Mouse (Mus musculus) ES-Bruce4 (cell line): ENCODE results near the gene Map3k3.
"Not testable (repeated sequence)": the region's sequence is repeated elsewhere in the genome, so short reads cannot be mapped to it uniquely, and the experiment has no call there.

Experiments used
- CTCF ChIP-seq: IDR thresholded peaks from one replicate; pipeline ENCODE4 v1.8.1; 2011; ENCODE audit warnings: low read depth, low read length
- POLR2A ChIP-seq: IDR thresholded peaks from one replicate; pipeline ENCODE4 v1.8.1; 2011; ENCODE audit warnings: low read length; ENCODE audit not compliant: insufficient read depth

- TF ChIP-seq CTCF, POLR2A: not testable (repeated sequence)
These were observed 17.8 kb upstream of the Map3k3 start for GRCm38 (mm10) chr11:106066616-106067015.
